Mouse (Mus musculus) myocyte (in vitro differentiated cells): ENCODE results near the gene Nfkbid. TPM values are rescaled to one million over a fixed set of nuclear protein-coding genes. Genes with fewer than 3 reads are reported as not detected.

Source experiments
- H3K27me3 ChIP-seq: one replicate; pipeline ENCODE4 v1.6.1; 2011; ENCODE audit not compliant: control insufficient read depth, insufficient read depth, insufficient read length
- H3K36me3 ChIP-seq: one replicate; pipeline ENCODE4 v1.6.1; 2011; ENCODE audit not compliant: control insufficient read depth, insufficient read depth
- H3K4me2 ChIP-seq: one replicate; pipeline ENCODE4 v1.6.1; 2011; ENCODE audit warnings: low read depth, control low read depth
- H3K4me3 ChIP-seq: one replicate; pipeline ENCODE4 v1.5.1; 2011; ENCODE audit warnings: mild to moderate bottlenecking, control low read depth, moderate library complexity
- H3K79me2 ChIP-seq: one replicate; pipeline ENCODE4 v1.6.1; 2011; ENCODE audit not compliant: control insufficient read depth, insufficient read depth
- H3ac ChIP-seq: one replicate; pipeline ENCODE4 v1.6.1; 2011; ENCODE audit not compliant: control insufficient read depth, insufficient read length
- CEBPB ChIP-seq: IDR thresholded peaks from 2 replicates; pipeline ENCODE4 v1.6.1; 2011; ENCODE audit warnings: mild to moderate bottlenecking, moderate library complexity; ENCODE audit not compliant: poor library complexity, insufficient read depth, severe bottlenecking
- E2F4 ChIP-seq: IDR thresholded peaks from one replicate; pipeline ENCODE4 v1.6.1; 2011; ENCODE audit warnings: mild to moderate bottlenecking, control low read depth, moderate library complexity; ENCODE audit not compliant: insufficient read depth
- MAX ChIP-seq: IDR thresholded peaks from one replicate; pipeline ENCODE4 v1.6.1; 2011; ENCODE audit warnings: low read depth, mild to moderate bottlenecking, control low read depth
- MYOD1 ChIP-seq, 3 experiments: IDR thresholded peaks; one replicate each; pipeline ENCODE4 v1.6.1; 2011; ENCODE audit warnings: control low read depth in 2 of 3, low read depth in 2 of 3, mild to moderate bottlenecking in 2 of 3, moderate library complexity in 1 of 3; ENCODE audit not compliant: insufficient read length in 2 of 3, control insufficient read depth in 1 of 3
- MYOG ChIP-seq, 3 experiments: IDR thresholded peaks; one replicate each; pipeline ENCODE4 v1.6.1; 2011; ENCODE audit warnings: control low read depth in 2 of 3, low read depth in 2 of 3, mild to moderate bottlenecking in 2 of 3; ENCODE audit not compliant: insufficient read length in 2 of 3, control insufficient read depth in 1 of 3, insufficient read depth in 1 of 3
- POLR2A ChIP-seq: IDR thresholded peaks from one replicate; pipeline ENCODE4 v1.6.1; 2011; ENCODE audit warnings: low read depth, mild to moderate bottlenecking, control low read depth, moderate library complexity; ENCODE audit not compliant: insufficient read length
- POLR2AphosphoS2 ChIP-seq: IDR thresholded peaks from one replicate; pipeline ENCODE4 v1.6.1; 2011; ENCODE audit warnings: low read depth, control low read depth; ENCODE audit not compliant: insufficient read length
- REST ChIP-seq: IDR thresholded peaks from one replicate; pipeline ENCODE4 v1.6.1; 2011; ENCODE audit warnings: mild to moderate bottlenecking, control low read depth, moderate library complexity; ENCODE audit not compliant: insufficient read depth, insufficient read length
- SRF ChIP-seq: IDR thresholded peaks from one replicate; pipeline ENCODE4 v1.6.1; 2011; ENCODE audit warnings: low read depth; ENCODE audit not compliant: control insufficient read depth, insufficient read length
- TCF12 ChIP-seq: IDR thresholded peaks from one replicate; pipeline ENCODE4 v1.6.1; 2011; ENCODE audit warnings: mild to moderate bottlenecking, control low read depth; ENCODE audit not compliant: poor library complexity, insufficient read depth, severe bottlenecking
- TCF3 ChIP-seq: IDR thresholded peaks from one replicate; pipeline ENCODE4 v1.6.1; 2011; ENCODE audit warnings: low read depth, control low read depth; ENCODE audit not compliant: insufficient read length
- USF1 ChIP-seq: IDR thresholded peaks from one replicate; pipeline ENCODE4 v1.6.1; 2011; ENCODE audit warnings: low read depth, mild to moderate bottlenecking, control low read depth, moderate library complexity
- polyA plus RNA-seq: library from polyadenylated mRNA; unstranded; fragments of >200 nt; fragmentation: generic; extraction: Trizol; gene quantifications from one replicate; pipeline ENCODE4 v1.2.1, GENCODE M21; 2012; ENCODE audit warnings: missing spikeins

The Nfkbid gene
- polyA plus RNA-seq, 1 experiment: 0.07 TPM

- H3K4me3 ChIP-seq: no peak overlapping the region
- H3K79me2 ChIP-seq: no peaks in the 10 kb centered on the region
- H3K36me3 ChIP-seq: no peaks in the 10 kb centered on the region
- TF ChIP-seq SRF (no peak), MAX (no peak), MYOD1 (IDR thresholded peaks at IDR 0.05; ENCODE audit: control insufficient read depth in 1 of 3, insufficient read length in 2 of 3, low read depth in 2 of 3) (no peak), MYOG (IDR thresholded peaks at IDR 0.05; ENCODE audit: control insufficient read depth in 1 of 3, insufficient read depth in 1 of 3, insufficient read length in 2 of 3, low read depth in 2 of 3) (no peak), USF1 (no peak), REST (no peak), POLR2A (no peak), CEBPB (no peak), TCF12 (no peak), TCF3 (no peak), E2F4 (no peak), POLR2AphosphoS2 (no peak)
- H3ac ChIP-seq: no peak overlapping the region
- peaks cover 42% of the 10 kb centered on the region for H3K27me3 ChIP-seq
- no peak overlapping the region for H3K4me2 ChIP-seq
Observed at GRCm38 (mm10) chr7:30477415-30478381, 56.2 kb downstream of the Nfkbid start.

Other genes with a start within 250 kb of the Nfkbid start
- 112 TPM for gene Cox7a1, start 237.6 kb upstream of the Nfkbid start, polyA plus RNA-seq
- gene Capns1, start 222.9 kb upstream of the Nfkbid start, polyA plus RNA-seq: 622 TPM
- gene Polr2i, start 189.8 kb upstream of the Nfkbid start, polyA plus RNA-seq: 174 TPM
- gene Tbcb, start 189.5 kb upstream of the Nfkbid start, polyA plus RNA-seq: 147 TPM
- gene Ovol3, start 186.0 kb upstream of the Nfkbid start, polyA plus RNA-seq: not detected
- gene Thap8, start 141.6 kb upstream of the Nfkbid start, polyA plus RNA-seq: 0.02 TPM
- 5.0 TPM for gene Wdr62, start 141.3 kb upstream of the Nfkbid start, polyA plus RNA-seq
- 19.4 TPM for gene Clip3, start 130.0 kb upstream of the Nfkbid start, polyA plus RNA-seq
- 33.9 TPM for gene Alkbh6, start 113.0 kb upstream of the Nfkbid start, polyA plus RNA-seq
- gene Syne4, start 106.9 kb upstream of the Nfkbid start, polyA plus RNA-seq: 1.2 TPM
- gene E130208F15Rik, start 100.0 kb upstream of the Nfkbid start, polyA plus RNA-seq: 4.0 TPM
- gene Sdhaf1, start 97.8 kb upstream of the Nfkbid start, polyA plus RNA-seq: 13.6 TPM
- 0.66 TPM for gene Lrfn3, start 59.0 kb upstream of the Nfkbid start, polyA plus RNA-seq
- not detected for gene Tyrobp, start 8.0 kb upstream of the Nfkbid start, polyA plus RNA-seq
- not detected for gene Hcst, start 1.9 kb upstream of the Nfkbid start, polyA plus RNA-seq
- 0.26 TPM for gene Aplp1, start 23.8 kb downstream of the Nfkbid start, polyA plus RNA-seq
- not detected for gene Kirrel2, start 36.0 kb downstream of the Nfkbid start, polyA plus RNA-seq
- gene Nphs1, start 36.6 kb downstream of the Nfkbid start, polyA plus RNA-seq: 0.43 TPM
- gene Prodh2, start 71.9 kb downstream of the Nfkbid start, polyA plus RNA-seq: not detected
- gene Arhgap33, start 113.3 kb downstream of the Nfkbid start, polyA plus RNA-seq: 8.7 TPM
- gene Hspb6, start 130.4 kb downstream of the Nfkbid start, polyA plus RNA-seq: 27.8 TPM
- gene Proser3, start 130.6 kb downstream of the Nfkbid start, polyA plus RNA-seq: 3.8 TPM
- gene Lin37, start 138.1 kb downstream of the Nfkbid start, polyA plus RNA-seq: 55.3 TPM
- 72.3 TPM for gene U2af1l4, start 141.6 kb downstream of the Nfkbid start, polyA plus RNA-seq
- gene Gm49396, start 141.6 kb downstream of the Nfkbid start, polyA plus RNA-seq: 1.0 TPM
- gene Psenen, start 141.9 kb downstream of the Nfkbid start, polyA plus RNA-seq: 169 TPM
- 0.66 TPM for gene Igflr1, start 143.7 kb downstream of the Nfkbid start, polyA plus RNA-seq
- 12.9 TPM for gene Kmt2b, start 167.0 kb downstream of the Nfkbid start, polyA plus RNA-seq
- gene Zbtb32, start 177.2 kb downstream of the Nfkbid start, polyA plus RNA-seq: 0.11 TPM
- 0.59 TPM for gene Upk1a, start 191.1 kb downstream of the Nfkbid start, polyA plus RNA-seq
- 1,108 TPM for gene Cox6b1, start 204.4 kb downstream of the Nfkbid start, polyA plus RNA-seq
- gene Etv2, start 214.1 kb downstream of the Nfkbid start, polyA plus RNA-seq: not detected
- 124 TPM for gene Rbm42, start 228.6 kb downstream of the Nfkbid start, polyA plus RNA-seq
- 8.4 TPM for gene Haus5, start 243.3 kb downstream of the Nfkbid start, polyA plus RNA-seq
- gene Pmis2, start 249.9 kb downstream of the Nfkbid start, polyA plus RNA-seq: not detected